Mouse (Mus musculus) cerebellum, adult (tissue): ENCODE results near the gene Fubp3.

Experiments used
- ATAC-seq: cut with Nextera tagmentation; 2 replicates; pipeline ENCODE4 v1.9.2; 2017; ENCODE audit warnings: mild to moderate bottlenecking, moderate library complexity, mixed read lengths; ENCODE audit not compliant: insufficient number of reproducible peaks, low FRiP score, low TSS enrichment

Fubp3 gene

GRCm38 (mm10) chr2:31662939-31663803 is 90.7 kb downstream of the Fubp3 start:
- ATAC-seq = no peak

- ATAC-seq = no peak
Measured at GRCm38 (mm10) chr2:31663804-31664180, 91.3 kb downstream of the Fubp3 start.
